Mouse (Mus musculus) layer of hippocampus, postnatal 10 days (tissue): ENCODE results near the gene Tmem127. TPM values are rescaled to one million over a fixed set of nuclear protein-coding genes. Genes with fewer than 3 reads are reported as not detected.

Source experiments
- DNase-seq, 2 experiments: peaks; one replicate each; pipeline ENCODE4 v3.0.0; 2021; ENCODE audit warnings: low spot score in 2 of 2
- total RNA-seq, 2 experiments: library from RNA; stranded (reverse); gene quantifications; 2 replicates each; pipeline ENCODE4 v1.2.3; 2021

Tmem127 gene
- total RNA-seq, 2 experiments from 2014 or later = 119 to 121 TPM

- DNase-seq = no peak
Measured at GRCm38 (mm10) chr2:127310685-127311084, 63.0 kb downstream of the Tmem127 start.

Other genes with a start within 250 kb of the Tmem127 start
- gene Ap4e1, start 239.2 kb upstream of the Tmem127 start, total RNA-seq = 10 to 100 TPM; 16.7 to 16.8 TPM
- gene Blvra, start 177.2 kb upstream of the Tmem127 start, total RNA-seq = 10 to 100 TPM; 16.3 to 17.5 TPM
- gene Ncaph, start 114.0 kb upstream of the Tmem127 start, total RNA-seq = 1 to 10 TPM; 7.6 to 7.9 TPM
- 1 to 10 TPM; 4.1 to 4.5 TPM for gene Itpripl1, start 104.5 kb upstream of the Tmem127 start, total RNA-seq
- under 1 TPM; 0.31 to 0.53 TPM for gene 1810024B03Rik, start 39.6 kb upstream of the Tmem127 start, total RNA-seq
- gene Snrnp200, start 39.5 kb upstream of the Tmem127 start, total RNA-seq = 10 to 100 TPM; 76.9 to 81.5 TPM
- 10 to 100 TPM; 63.6 to 64.1 TPM for gene Ciao1, start 92 bp upstream of the Tmem127 start, total RNA-seq
- 100 to 1,000 TPM; 169 to 186 TPM for gene Stard7, start 22.3 kb downstream of the Tmem127 start, total RNA-seq
- 1 to 10 TPM; 3.1 to 3.7 TPM for gene Dusp2, start 88.3 kb downstream of the Tmem127 start, total RNA-seq
- gene Astl, start 90.7 kb downstream of the Tmem127 start, total RNA-seq = not detected
- gene Adra2b, start 115.3 kb downstream of the Tmem127 start, total RNA-seq = under 1 TPM; 0.23 to 0.29 TPM
- gene Gpat2, start 177.3 kb downstream of the Tmem127 start, total RNA-seq = not detected
- gene Fahd2a, start 196.7 kb downstream of the Tmem127 start, total RNA-seq = 10 to 100 TPM; 11.5 to 17.6 TPM